Mouse (Mus musculus) testis, adult 2 months (tissue): ENCODE data around the gene Atox1. TPM values are rescaled to one million over a fixed set of nuclear protein-coding genes. Genes with fewer than 3 reads are reported as not detected.

ENCODE experiments used
- H3K27ac ChIP-seq: fragments of 200-500 bp; 2 replicates; pipeline ENCODE4 v1.5.1; 2012; ENCODE audit warnings: low read depth, low read length; ENCODE audit not compliant: control insufficient read depth, insufficient read depth
- H3K27me3 ChIP-seq: fragments of 200-500 bp; 2 replicates; pipeline ENCODE4 v1.6.1; 2012; ENCODE audit warnings: mild to moderate bottlenecking, low read length, moderate library complexity; ENCODE audit not compliant: control insufficient read depth, insufficient read depth
- H3K36me3 ChIP-seq: fragments of 200-500 bp; 2 replicates; pipeline ENCODE4 v1.6.1; 2012; ENCODE audit warnings: mild to moderate bottlenecking, low read length; ENCODE audit not compliant: control insufficient read depth, insufficient read depth
- H3K4me1 ChIP-seq: fragments of 200-500 bp; 2 replicates; pipeline ENCODE4 v1.6.1; 2012; ENCODE audit warnings: low read length; ENCODE audit not compliant: control insufficient read depth, insufficient read depth
- H3K4me3 ChIP-seq: fragments of 200-500 bp; 2 replicates; pipeline ENCODE4 v1.5.1; 2012; ENCODE audit warnings: low read depth, mild to moderate bottlenecking, low read length, moderate library complexity, mixed read lengths; ENCODE audit not compliant: control insufficient read depth
- CTCF ChIP-seq: fragments of 200-500 bp; IDR thresholded peaks from 2 replicates; pipeline ENCODE4 v1.5.1; 2012; ENCODE audit warnings: low read depth, mild to moderate bottlenecking, inconsistent platforms, low read length, moderate library complexity; ENCODE audit not compliant: control insufficient read depth, insufficient read depth, insufficient replicate concordance
- POLR2A ChIP-seq: fragments of 200-500 bp; IDR thresholded peaks from 2 replicates; pipeline ENCODE4 v1.6.1; 2012; ENCODE audit warnings: low read depth, mild to moderate bottlenecking, inconsistent platforms, low read length, moderate library complexity; ENCODE audit not compliant: control insufficient read depth
- polyA plus RNA-seq: library from polyadenylated mRNA; depleted of rRNA; stranded (reverse); fragments of >200 nt; gene quantifications from 2 replicates; pipeline ENCODE4 v1.2.3, GENCODE M21; 2012; rRNA removed

Atox1 gene
- 142 and 164 TPM in 2 replicates for polyA plus RNA-seq

- H3K36me3 ChIP-seq: no peaks in the 10 kb centered on the region
- peaks cover 17% of the 10 kb centered on the region for H3K4me1 ChIP-seq
- peak within 1 kb of the TSS; percentile 86 for H3K27ac ChIP-seq
- H3K27me3 ChIP-seq: no peaks in the 10 kb centered on the region
- TF ChIP-seq CTCF (no peak), POLR2A (peak; percentile 88; the same call in 1 of the 2 replicates)
- peak within 1 kb of the TSS; percentile 96 for H3K4me3 ChIP-seq
These were observed at the start of gene Atox1 for GRCm38 (mm10) chr11:55461019-55461645. TSS of gene Atox1 (minus strand) at chr11:55461239.

- Histone ChIP-seq H3K4me3 (no peak overlapping the region), H3K27me3 (no peaks in the 10 kb centered on the region), H3K27ac (no peak overlapping the region), H3K4me1 (no peaks in the 10 kb centered on the region), H3K36me3 (peaks cover 1% of the 10 kb centered on the region; the same call in 1 of the 2 replicates)
- no peak for TF ChIP-seq CTCF
- no peak for TF ChIP-seq POLR2A
These were observed 44.4 kb upstream of the Atox1 start for GRCm38 (mm10) chr11:55505485-55505884.

- no peak overlapping the region; the same call in 1 of the 2 replicates for H3K27ac ChIP-seq
- H3K27me3 ChIP-seq: no peaks in the 10 kb centered on the region
- H3K4me1 ChIP-seq: no peaks in the 10 kb centered on the region
- H3K36me3 ChIP-seq: peaks cover 1% of the 10 kb centered on the region; the same call in 1 of the 2 replicates
- H3K4me3 ChIP-seq: no peak overlapping the region
- TF ChIP-seq CTCF: no peak
- no peak for TF ChIP-seq POLR2A
These were observed 41.8 kb upstream of the Atox1 start for GRCm38 (mm10) chr11:55502886-55503285.

GRCm38 (mm10) chr11:55501955-55502531 lies 41.0 kb upstream of the Atox1 start:
- Histone ChIP-seq H3K27ac (no peak overlapping the region), H3K4me1 (no peaks in the 10 kb centered on the region), H3K4me3 (no peak overlapping the region), H3K27me3 (no peaks in the 10 kb centered on the region), H3K36me3 (peaks cover 1% of the 10 kb centered on the region; the same call in 1 of the 2 replicates)
- TF ChIP-seq CTCF (no peak), POLR2A (no peak)

- Histone ChIP-seq H3K4me3 (no peak overlapping the region), H3K27me3 (no peaks in the 10 kb centered on the region), H3K36me3 (peaks cover 5% of the 10 kb centered on the region), H3K4me1 (no peaks in the 10 kb centered on the region), H3K27ac (no peak overlapping the region)
- peak; percentile 27; the same call in 1 of the 2 replicates for TF ChIP-seq CTCF
- TF ChIP-seq POLR2A: no peak
These were observed 36.8 kb upstream of the Atox1 start for GRCm38 (mm10) chr11:55497885-55498284.

GRCm38 (mm10) chr11:55496158-55496557 lies 35.1 kb upstream of the Atox1 start:
- H3K27me3 ChIP-seq: no peaks in the 10 kb centered on the region
- peaks cover 5% of the 10 kb centered on the region for H3K36me3 ChIP-seq
- H3K4me1 ChIP-seq: no peaks in the 10 kb centered on the region
- H3K4me3 ChIP-seq: no peak overlapping the region
- H3K27ac ChIP-seq: no peak overlapping the region
- no peak for TF ChIP-seq POLR2A
- TF ChIP-seq CTCF: no peak

GRCm38 (mm10) chr11:55485443-55485842 lies 24.4 kb upstream of the Atox1 start:
- Histone ChIP-seq H3K36me3 (peaks cover 5% of the 10 kb centered on the region), H3K27me3 (no peaks in the 10 kb centered on the region), H3K4me1 (no peaks in the 10 kb centered on the region), H3K27ac (no peak overlapping the region), H3K4me3 (no peak overlapping the region)
- TF ChIP-seq POLR2A (no peak), CTCF (no peak)

GRCm38 (mm10) chr11:55473219-55473618 lies 12.2 kb upstream of the Atox1 start:
- H3K27me3 ChIP-seq: no peaks in the 10 kb centered on the region

More at GRCm38 (mm10) chr11:55473219-55473618, 12.2 kb upstream of the Atox1 start:
- H3K36me3 ChIP-seq: no peaks in the 10 kb centered on the region
- H3K4me1 ChIP-seq: peaks cover 12% of the 10 kb centered on the region
- TF ChIP-seq CTCF: no peak
- no peak for TF ChIP-seq POLR2A
- H3K27ac ChIP-seq: no peak overlapping the region
- H3K4me3 ChIP-seq: no peak overlapping the region
